Mouse (Mus musculus) midbrain, embryonic 14.5 days (tissue): ENCODE measurements at regions not wholly inside any gene's neighbourhood (a gene's known extent, or its start where the extent isn't known, plus 50 kb on each side); places are given as distances from the start of the nearest gene placed in this dataset.
A peak's percentile ranks its signal among the peaks of the same experiment; 100 is the strongest.

Source experiments
- ATAC-seq: fragments of 200-750 bp; cut with Nextera tagmentation; 2 replicates; pipeline ENCODE4 v1.8.0; 2017; ENCODE audit warnings: moderate number of reproducible peaks, moderate library complexity; ENCODE audit not compliant: low FRiP score, low TSS enrichment
- DNase-seq: peaks from one replicate; pipeline ENCODE4 v3.0.0-alpha.2; 2015
- H3K27ac ChIP-seq: fragments of 300-500 bp; sonication (generic); replicated peaks from 2 replicates; pipeline ENCODE4 v1.5.1; 2014; ENCODE audit warnings: mild to moderate bottlenecking, low read depth, low read length, moderate library complexity
- H3K27me3 ChIP-seq: fragments of 300-500 bp; sonication (generic); 2 replicates; pipeline ENCODE4 v1.6.1; 2014; ENCODE audit warnings: low read length, control low read depth, mixed read lengths; ENCODE audit not compliant: control insufficient read depth, insufficient read depth
- H3K36me3 ChIP-seq: fragments of 300-500 bp; sonication (generic); 2 replicates; pipeline ENCODE4 v1.6.1; 2014; ENCODE audit warnings: low read length, control low read depth; ENCODE audit not compliant: control insufficient read depth, insufficient read depth
- H3K4me1 ChIP-seq: fragments of 300-500 bp; sonication (generic); 2 replicates; pipeline ENCODE4 v1.6.1; 2014; ENCODE audit warnings: mild to moderate bottlenecking, antibody characterized with exemption, low read length, control low read depth; ENCODE audit not compliant: control insufficient read depth, insufficient read depth
- H3K4me2 ChIP-seq: fragments of 300-500 bp; sonication (generic); 2 replicates; pipeline ENCODE4 v1.6.1; 2014; ENCODE audit warnings: mild to moderate bottlenecking, low read length, moderate library complexity
- H3K4me3 ChIP-seq: fragments of 300-500 bp; sonication (generic); replicated peaks from 2 replicates; pipeline ENCODE4 v1.5.1; 2014; ENCODE audit warnings: low read depth, low read length
- H3K9ac ChIP-seq: fragments of 300-500 bp; sonication (generic); replicated peaks from 2 replicates; pipeline ENCODE4 v1.6.1; 2014; ENCODE audit warnings: mild to moderate bottlenecking, low read length, moderate library complexity
- H3K9me3 ChIP-seq: fragments of 300-500 bp; sonication (generic); 2 replicates; pipeline ENCODE4 v1.6.1; 2016; ENCODE audit warnings: low read length, control low read depth, mixed read lengths; ENCODE audit not compliant: control insufficient read depth
- WGBS: fragments of 180-500 bp; shearing (Covaris S2); extraction: QIAGEN DNeasy Blood & Tissue Kit; methylation state at CpG from one replicate; pipeline ENCODE4 v1.1.7; 2014; 5-methylcytosine and 5-hydroxymethylcytosine counted together

- DNase-seq (peak; percentile 2), ATAC-seq (no peak)
- Histone ChIP-seq H3K36me3 (no peaks in the 10 kb centered on the region), H3K9ac (no peak overlapping the region), H3K27me3 (no peaks in the 10 kb centered on the region), H3K4me1 (no peaks in the 10 kb centered on the region), H3K9me3 (no peaks in the 10 kb centered on the region), H3K4me3 (no peak overlapping the region), H3K27ac (no peak overlapping the region), H3K4me2 (no peak overlapping the region)
- WGBS, result 16% methylated on average over 1 of the region's 1 CpGs
Observed at GRCm38 (mm10) chr6:20493742-20494303, 721.5 kb upstream of the Kcnd2 start.

DNA sequence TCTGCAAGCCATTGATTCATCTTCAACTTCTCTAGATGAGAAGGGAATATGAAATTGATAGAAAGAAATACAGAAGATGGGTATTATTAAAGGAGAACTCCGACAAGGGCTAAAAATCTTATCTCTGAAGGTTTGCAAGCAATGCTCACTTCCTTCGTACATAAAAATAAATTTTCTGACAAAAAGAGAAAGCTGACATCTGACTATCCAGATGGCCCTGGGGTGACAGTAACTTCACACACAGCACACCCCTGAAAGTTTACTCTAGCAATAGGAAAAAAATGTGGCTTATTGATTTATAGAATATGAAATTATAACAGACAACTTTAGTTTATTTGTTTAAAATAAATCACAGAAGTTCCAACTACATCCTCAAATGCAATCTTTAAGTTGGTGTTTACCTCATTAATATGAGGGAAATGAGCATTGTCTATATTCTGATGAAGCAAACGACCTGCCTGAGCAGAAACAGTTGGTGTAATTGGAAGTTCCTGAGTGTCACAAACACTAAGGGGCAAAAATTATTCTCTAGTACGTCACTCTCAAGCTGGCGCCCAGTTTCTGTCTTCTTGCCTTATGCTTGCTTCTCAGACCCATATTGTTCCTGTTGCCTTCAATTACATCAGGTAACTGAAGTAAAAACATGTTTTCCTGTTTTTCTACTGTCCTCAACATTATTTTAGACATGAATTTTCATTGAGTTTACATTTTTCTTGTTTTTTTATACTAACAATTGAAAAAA, 712.8 kb upstream of the Kcnd2 start:
- ATAC-seq (no peak), DNase-seq (no peak)
- Histone ChIP-seq H3K4me3 (no peak overlapping the region), H3K27ac (no peak overlapping the region), H3K9me3 (no peaks in the 10 kb centered on the region), H3K9ac (no peak overlapping the region), H3K27me3 (no peaks in the 10 kb centered on the region), H3K36me3 (no peaks in the 10 kb centered on the region), H3K4me1 (no peaks in the 10 kb centered on the region), H3K4me2 (no peak overlapping the region)
- WGBS, result 82% methylated on average over 5 of the region's 5 CpGs
